Mouse (Mus musculus) ES-E14 (cell line): Measurements from ENCODE around the gene Gm11034. TPM values are rescaled to one million over a fixed set of nuclear protein-coding genes. Genes with fewer than 3 reads are reported as not detected.

ENCODE experiments used
- DNase-seq: peaks from one replicate; pipeline ENCODE4 v3.0.0-alpha.2; 2013; ENCODE audit warnings: low read depth, low spot score
- H3K27ac ChIP-seq: 2 replicates; pipeline ENCODE4 v1.5.1; 2012; ENCODE audit warnings: low read depth, mild to moderate bottlenecking, low read length, moderate library complexity, mixed read lengths; ENCODE audit not compliant: poor library complexity, insufficient read depth, severe bottlenecking
- H3K36me3 ChIP-seq: 2 replicates; pipeline ENCODE4 v1.6.1; 2012; ENCODE audit warnings: mild to moderate bottlenecking, low read length, moderate library complexity, mixed read lengths; ENCODE audit not compliant: control insufficient read depth, poor library complexity, insufficient read depth, severe bottlenecking
- H3K4me1 ChIP-seq, 2 experiments: fragments of 150-350 bp in 1 of 2; sonication (generic) in 1 of 2; 2 replicates each; pipeline ENCODE4 v1.6.1; 2012; ENCODE audit warnings: low read length in 2 of 2, mild to moderate bottlenecking in 1 of 2, mixed read lengths in 1 of 2; ENCODE audit not compliant: control insufficient read depth in 2 of 2, insufficient read depth in 2 of 2, poor library complexity in 1 of 2
- H3K4me3 ChIP-seq, 2 experiments: fragments of 150-350 bp in 1 of 2; sonication (generic) in 1 of 2; 2 replicates each; pipeline ENCODE4 v1.5.1; 2012; ENCODE audit warnings: low read length in 2 of 2, low read depth in 1 of 2, mild to moderate bottlenecking in 1 of 2, mixed read lengths in 1 of 2; ENCODE audit not compliant: insufficient read depth in 1 of 2, poor library complexity in 1 of 2, severe bottlenecking in 1 of 2
- H3K9ac ChIP-seq: 2 replicates; pipeline ENCODE4 v1.6.1; 2012; ENCODE audit warnings: low read depth, mild to moderate bottlenecking, low read length, mixed read lengths; ENCODE audit not compliant: poor library complexity, insufficient read depth, severe bottlenecking
- H3K9me3 ChIP-seq: fragments of 150-350 bp; sonication (generic); 2 replicates; pipeline ENCODE4 v1.6.1; 2012; ENCODE audit warnings: low read depth, mild to moderate bottlenecking, low read length; ENCODE audit not compliant: control insufficient read depth, insufficient read depth
- CHD2 ChIP-seq: IDR thresholded peaks from 2 replicates; pipeline ENCODE4 v1.6.1; 2014; ENCODE audit warnings: mild to moderate bottlenecking, low read depth, low read length, inconsistent platforms
- HCFC1 ChIP-seq: IDR thresholded peaks from 2 replicates; pipeline ENCODE4 v1.6.1; 2012; ENCODE audit warnings: low read length, inconsistent platforms, borderline replicate concordance; ENCODE audit not compliant: insufficient read depth
- MAFK ChIP-seq: IDR thresholded peaks from 2 replicates; pipeline ENCODE4 v1.6.1; 2014; ENCODE audit warnings: mild to moderate bottlenecking, low read depth, low read length, inconsistent platforms; ENCODE audit not compliant: insufficient read depth
- ZC3H11A ChIP-seq: IDR thresholded peaks from 2 replicates; pipeline ENCODE4 v1.6.1; 2012; ENCODE audit warnings: low read depth, mild to moderate bottlenecking, inconsistent platforms, low read length, borderline replicate concordance
- ZNF384 ChIP-seq: IDR thresholded peaks from 2 replicates; pipeline ENCODE4 v1.6.1; 2012; ENCODE audit warnings: low read depth, low read length, inconsistent platforms
- in situ Hi-C, 2 experiments: fragments of 600-800 bp; cut with MboI; formaldehyde crosslinking; loops; one replicate each; pipeline ENCODE4 v1.15.1; 2025; ENCODE audit warnings: low sequenced_read_pairs in 2 of 2, inconsistent platforms in 1 of 2; ENCODE audit not compliant: unreplicated experiment in 2 of 2
- total RNA-seq: library from RNA; depleted of rRNA; stranded (reverse); fragments of 300-350 nt; gene quantifications from 2 replicates; pipeline ENCODE4 v1.2.3, GENCODE M21; 2012

Gene Gm11034
- total RNA-seq, 1 experiment, result not detected

GRCm38 (mm10) chr8:72239499-72240402 lies 26.3 kb upstream of the Gm11034 start, which contains the start of gene Ap1m1:
Ap1m1 (plus strand) TSS chr8:72240018.
- peak; percentile 75 for TF ChIP-seq ZNF384
- peak; percentile 72 for TF ChIP-seq MAFK
- TF ChIP-seq HCFC1, result peak; percentile 73; the same call in 1 of the 2 replicates
- no peak; the same call in 1 of the 2 replicates for TF ChIP-seq ZC3H11A
- TF ChIP-seq CHD2, result no peak
- Histone ChIP-seq H3K9me3 (no peaks in the 10 kb centered on the region), H3K4me3 (peak within 1 kb of the TSS; percentile 75 to 80), H3K27ac (peak within 1 kb of the TSS; percentile 89), H3K36me3 (no peaks in the 10 kb centered on the region), H3K9ac (peak within 1 kb of the TSS; percentile 78), H3K4me1 (no peaks in the 10 kb centered on the region)
- DNase-seq, result peak; percentile 99
- in situ Hi-C loops, result no loop called here

GRCm38 (mm10) chr8:72222656-72223055 lies 9.2 kb upstream of the Gm11034 start:
- no peak overlapping the region for H3K27ac ChIP-seq
- TF ChIP-seq ZC3H11A (no peak), CHD2 (no peak), HCFC1 (no peak), ZNF384 (no peak), MAFK (no peak)
- in situ Hi-C loops, result no loop called here
- no peak overlapping the region for H3K9ac ChIP-seq
- peaks cover 9% of the 10 kb centered on the region; the same call in 1 of the 2 replicates for H3K36me3 ChIP-seq
- H3K4me3 ChIP-seq, result no peak overlapping the region
- no peaks in the 10 kb centered on the region for H3K9me3 ChIP-seq
- H3K4me1 ChIP-seq, result peaks cover 0 to 6% of the 10 kb centered on the region in 2 experiments; a peak in 2 of 4 replicates
- no peak for DNase-seq

GRCm38 (mm10) chr8:72220758-72221157 lies 7.3 kb upstream of the Gm11034 start:
- H3K4me3 ChIP-seq, result no peak overlapping the region
- peaks cover 9% of the 10 kb centered on the region; the same call in 1 of the 2 replicates for H3K36me3 ChIP-seq
- DNase-seq, result no peak
- no peak overlapping the region for H3K9ac ChIP-seq
- peaks cover 0 to 6% of the 10 kb centered on the region in 2 experiments; a peak in 2 of 4 replicates for H3K4me1 ChIP-seq
- TF ChIP-seq ZNF384 (no peak), ZC3H11A (no peak), MAFK (no peak), HCFC1 (no peak), CHD2 (no peak)
- in situ Hi-C loops, result no loop called here
- no peaks in the 10 kb centered on the region for H3K9me3 ChIP-seq
- H3K27ac ChIP-seq, result no peak overlapping the region

- Histone ChIP-seq H3K36me3 (peaks cover 9% of the 10 kb centered on the region; the same call in 1 of the 2 replicates), H3K4me1 (peaks cover 0 to 6% of the 10 kb centered on the region in 2 experiments; a peak in 2 of 4 replicates), H3K27ac (peak within 1 kb of the TSS; percentile 73), H3K9ac (peak within 1 kb of the TSS; percentile 88), H3K9me3 (no peaks in the 10 kb centered on the region), H3K4me3 (peak within 1 kb of the TSS; percentile 78 to 83)
- no peak for TF ChIP-seq CHD2
- TF ChIP-seq HCFC1, result peak; percentile 46; the same call in 1 of the 2 replicates
- in situ Hi-C loops, result no loop called here
- peak; percentile 94 for DNase-seq
These were observed 6.3 kb upstream of the Gm11034 start, which contains the start of gene Fam32a for GRCm38 (mm10) chr8:72219541-72220363. Fam32a (plus strand) TSS chr8:72219730.
